Mouse (Mus musculus): ENCODE results near the gene Entpd6.

Entpd6 gene

DNA sequence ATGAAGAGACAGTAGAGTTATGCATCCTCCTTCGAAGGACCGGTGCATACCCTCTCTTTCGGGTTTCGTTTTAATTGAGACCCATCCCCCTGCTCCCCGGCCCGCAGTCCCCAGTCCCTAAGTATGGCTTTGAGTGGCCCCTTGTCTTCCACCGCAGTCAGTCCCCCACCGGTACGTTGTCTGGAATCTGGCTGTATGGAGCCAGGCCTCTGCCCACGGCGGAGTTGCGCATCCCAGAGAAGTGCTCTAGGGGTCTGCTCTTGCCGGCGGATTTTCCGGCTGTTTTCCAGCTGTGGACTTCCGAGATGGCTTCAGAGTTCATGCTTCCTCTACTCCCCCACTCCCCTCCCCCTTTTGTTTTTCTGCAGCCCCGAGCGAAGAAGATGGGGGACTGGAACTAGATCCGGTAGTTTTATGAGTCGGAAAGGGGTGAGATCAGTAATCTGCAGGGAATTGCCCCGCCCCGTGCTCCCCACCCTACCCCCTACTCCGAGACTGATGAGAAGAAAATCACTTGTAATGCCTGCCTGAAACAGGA is 38.5 kb downstream of the Entpd6 start:
- DNase-seq: no peak

DNA sequence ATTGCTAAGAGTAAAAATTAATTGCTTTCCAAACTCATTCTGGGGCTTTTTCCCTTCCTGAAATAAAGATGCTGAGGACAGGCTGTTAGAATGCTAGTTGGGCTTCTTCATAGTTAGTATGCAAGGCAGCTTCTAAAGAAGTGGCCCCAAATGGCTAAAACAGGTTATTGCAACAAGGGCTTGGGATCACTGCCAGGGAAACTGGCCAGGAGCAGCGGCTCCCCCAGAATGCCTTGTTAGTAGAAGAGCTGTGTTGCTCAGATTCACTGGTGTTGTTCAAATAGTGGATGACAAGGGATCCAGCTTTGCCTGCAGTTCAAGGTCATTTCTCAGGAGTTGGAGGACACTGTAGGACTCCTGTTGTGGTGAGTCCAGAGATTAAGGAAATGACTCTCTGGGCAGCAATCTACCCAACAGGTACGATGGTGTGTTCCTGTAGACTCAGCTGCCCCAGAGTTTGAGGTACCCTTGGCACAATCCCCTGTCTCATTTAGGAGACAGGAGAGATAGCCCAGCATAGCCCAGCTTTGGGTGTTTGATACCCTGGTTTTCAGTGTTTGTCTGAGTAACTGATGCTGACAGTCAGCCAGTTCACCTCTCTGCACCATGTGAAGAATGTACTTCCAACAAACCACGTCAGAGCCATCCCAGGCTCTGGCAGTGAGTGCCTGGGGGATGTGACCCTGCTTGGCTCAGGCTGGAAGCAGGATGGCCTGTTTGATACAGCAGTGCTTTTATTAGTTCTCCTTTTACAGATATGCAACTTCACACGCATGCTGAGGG is 40.1 kb downstream of the Entpd6 start:
- peak; percentile 74 for DNase-seq

DNA sequence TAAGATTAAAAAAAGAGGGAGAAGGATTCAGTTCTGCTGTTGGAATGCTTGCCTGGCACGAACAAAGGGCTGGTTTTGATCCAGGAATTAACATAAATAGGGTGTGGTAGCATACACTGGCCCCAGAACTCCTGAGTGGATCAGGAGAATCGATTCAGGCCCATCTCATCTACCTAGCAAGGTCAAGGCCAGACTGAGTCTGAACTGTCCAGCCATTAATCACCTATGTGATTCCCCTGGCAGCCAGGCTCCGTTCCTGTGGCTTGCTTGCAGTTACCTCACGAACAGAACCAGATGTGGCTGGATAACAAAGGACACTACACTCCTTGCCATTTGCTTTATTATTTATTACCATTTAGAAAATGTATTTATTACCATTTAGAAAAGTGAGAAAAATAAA is 44.5 kb downstream of the Entpd6 start:
- DNase-seq: no peak

DNA sequence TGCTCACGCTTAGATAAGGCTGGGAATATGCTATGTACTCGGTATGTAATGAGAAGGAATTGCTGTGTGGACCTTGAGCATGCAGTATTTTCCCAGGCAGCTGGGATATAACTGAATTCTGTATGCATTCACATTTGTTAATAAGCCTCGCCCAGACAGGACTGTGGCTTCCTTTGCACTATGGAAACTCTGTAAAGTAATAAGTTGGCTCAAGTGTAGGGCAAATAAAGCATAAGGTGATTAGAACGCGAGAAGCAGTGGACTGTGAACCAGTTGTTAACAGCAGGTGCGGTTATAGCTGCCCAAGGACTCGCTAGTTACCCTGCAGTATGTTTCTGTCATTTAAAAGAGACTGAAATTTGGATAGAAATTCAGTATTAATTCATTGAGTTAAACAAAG is 49.2 kb downstream of the Entpd6 start:
- no peak for DNase-seq

DNA sequence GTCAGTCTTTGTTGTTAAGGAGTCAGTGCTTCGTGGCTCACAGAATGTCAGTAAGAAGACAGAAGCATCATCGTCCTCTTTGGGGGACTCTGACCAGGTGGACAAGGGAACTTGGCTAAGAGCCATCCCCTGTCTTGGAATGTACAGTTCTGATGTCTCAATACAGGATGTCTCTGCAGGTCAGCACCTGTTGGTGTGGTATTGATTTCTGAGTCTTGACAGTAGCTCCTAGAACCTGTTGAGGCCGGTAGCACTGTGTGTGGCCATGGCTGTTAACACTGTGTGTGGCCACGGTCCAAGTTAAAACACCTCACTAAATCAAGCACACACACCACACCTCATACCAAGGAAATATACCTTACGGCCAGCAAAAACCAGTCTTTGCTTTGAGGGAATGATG is 51.8 kb downstream of the Entpd6 start:
- DNase-seq: no peak

DNA sequence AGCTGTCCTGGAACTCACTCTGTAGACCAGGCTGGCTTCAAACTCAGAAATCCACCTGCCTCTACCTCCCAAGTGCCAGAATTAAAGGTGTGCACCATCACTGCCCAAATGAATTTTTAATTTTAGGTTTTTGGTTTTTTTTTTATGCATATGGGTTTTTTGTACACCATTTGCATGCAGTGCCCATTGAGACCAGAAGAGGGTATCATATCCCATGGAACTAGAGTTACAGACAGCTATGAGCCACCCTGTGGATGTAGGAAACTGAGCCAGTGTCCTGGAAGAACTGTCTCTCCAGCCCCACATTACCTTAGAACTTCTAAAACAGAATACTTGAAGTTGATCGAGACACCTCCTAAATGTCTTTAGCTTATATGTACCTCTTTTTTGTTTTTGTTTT is 54.2 kb downstream of the Entpd6 start:
- DNase-seq: no peak

DNA sequence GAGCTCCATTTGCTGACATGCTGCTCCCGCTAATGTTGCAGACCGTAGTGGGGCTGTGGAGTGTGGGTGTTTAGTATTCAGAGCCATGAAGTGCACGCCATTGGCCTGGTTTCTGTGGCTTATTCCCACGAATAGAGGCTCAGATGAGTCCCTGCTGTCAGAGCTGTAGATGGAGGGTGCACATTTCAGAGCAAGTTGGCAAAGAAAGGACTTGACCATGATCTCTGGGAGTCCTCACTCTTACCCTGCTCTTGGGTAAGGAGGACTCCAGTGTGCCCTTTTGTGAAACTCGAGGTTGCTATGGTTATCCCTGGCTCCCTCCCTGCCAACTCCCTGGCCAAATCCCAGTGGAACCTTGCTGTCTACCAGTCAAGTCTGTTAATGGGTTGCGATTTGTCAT is 59.5 kb downstream of the Entpd6 start:
- DNase-seq: no peak

DNA sequence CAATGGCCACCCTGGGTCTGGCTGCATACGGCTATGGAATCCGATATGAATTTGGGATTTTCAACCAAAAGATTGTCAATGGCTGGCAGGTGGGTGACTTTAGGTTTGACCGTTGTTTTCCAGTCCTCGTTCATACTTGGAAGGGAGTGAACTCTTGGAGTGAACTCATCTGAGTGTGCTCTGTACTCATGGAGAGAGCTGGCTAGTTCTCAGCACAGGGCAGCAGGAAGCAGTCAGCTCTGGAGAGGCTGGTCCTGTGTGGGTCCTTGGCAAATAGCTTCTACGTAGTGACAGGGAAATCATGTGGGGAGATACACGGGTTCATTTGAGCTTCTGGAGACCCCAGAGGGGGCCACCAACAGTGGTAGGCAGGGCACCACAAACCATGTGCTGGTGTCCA is 60.0 kb downstream of the Entpd6 start:
- no peak for DNase-seq

DNA sequence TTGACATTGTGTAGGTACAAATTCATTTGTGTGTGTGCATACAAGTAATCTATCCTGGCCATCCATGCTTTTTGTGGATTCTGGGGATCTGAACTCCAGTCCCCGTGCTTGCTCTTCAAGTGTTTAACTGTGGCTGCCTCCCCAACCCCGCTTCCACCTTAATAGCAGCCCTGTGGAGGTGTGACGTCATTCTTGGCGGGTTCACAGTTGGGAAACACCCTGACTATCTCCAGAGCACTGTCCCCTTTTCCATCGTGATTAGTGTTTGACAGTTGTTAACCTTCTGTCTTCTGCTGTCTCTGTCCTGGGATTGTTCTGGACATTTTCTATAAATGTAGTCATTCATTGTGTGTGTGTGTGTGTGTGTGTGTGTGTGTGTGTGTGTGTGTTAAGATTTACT is 61.8 kb downstream of the Entpd6 start:
- no peak for DNase-seq

DNA sequence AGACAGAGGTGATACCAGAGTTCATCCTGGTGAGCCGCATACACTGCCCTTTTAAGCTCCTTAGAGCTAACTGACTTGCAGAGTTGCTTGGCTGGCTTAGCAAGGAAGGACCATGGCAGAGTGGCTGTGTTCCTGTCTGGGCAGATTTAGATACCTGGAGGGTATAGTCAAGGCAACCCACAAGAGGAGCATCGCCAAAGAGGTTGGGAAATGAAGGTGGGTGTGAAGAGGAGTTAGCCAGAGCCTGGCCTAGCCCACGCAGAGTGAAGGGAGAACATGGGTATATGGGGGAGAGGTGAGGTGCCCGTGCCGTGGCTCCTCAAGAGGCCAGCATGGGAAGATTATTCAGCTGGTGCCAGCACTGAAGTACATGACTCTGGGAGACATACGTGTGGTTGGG is 64.0 kb downstream of the Entpd6 start:
- no peak for DNase-seq

DNA sequence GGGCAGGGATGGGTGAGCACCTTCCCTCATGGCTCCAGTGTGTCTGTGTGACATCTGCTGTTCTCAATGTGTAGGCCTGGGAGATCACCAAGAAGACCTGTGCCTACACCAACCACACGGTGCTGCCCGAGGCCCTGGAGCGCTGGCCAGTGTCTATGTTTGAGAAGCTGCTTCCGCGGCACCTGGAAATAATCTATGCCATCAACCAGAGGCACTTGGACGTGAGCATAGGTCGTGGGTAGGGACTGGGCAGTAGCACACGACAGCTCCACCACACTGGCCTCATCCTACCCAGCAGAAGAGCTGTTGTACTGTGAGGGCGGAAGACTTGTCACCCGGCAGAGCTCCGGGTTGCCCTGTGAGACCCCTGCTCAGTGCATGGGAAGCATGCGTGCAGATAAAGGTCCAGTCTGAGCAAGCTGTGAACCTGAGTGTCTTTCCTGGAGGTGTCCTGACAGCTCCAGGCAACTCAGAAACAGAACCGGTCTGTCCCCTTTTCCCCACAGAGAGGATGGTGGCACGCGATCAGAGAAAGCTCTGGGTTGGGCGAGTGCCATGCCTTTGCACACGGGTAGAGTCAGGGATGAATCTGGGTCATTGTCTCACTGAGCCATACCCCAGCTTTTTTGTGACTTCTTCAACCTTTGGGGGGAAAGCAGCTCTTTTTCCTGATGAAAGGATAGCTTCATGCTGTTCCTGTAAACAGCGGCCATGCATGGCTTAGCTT is 68.0 kb downstream of the Entpd6 start:
- DNase-seq: no peak

DNA sequence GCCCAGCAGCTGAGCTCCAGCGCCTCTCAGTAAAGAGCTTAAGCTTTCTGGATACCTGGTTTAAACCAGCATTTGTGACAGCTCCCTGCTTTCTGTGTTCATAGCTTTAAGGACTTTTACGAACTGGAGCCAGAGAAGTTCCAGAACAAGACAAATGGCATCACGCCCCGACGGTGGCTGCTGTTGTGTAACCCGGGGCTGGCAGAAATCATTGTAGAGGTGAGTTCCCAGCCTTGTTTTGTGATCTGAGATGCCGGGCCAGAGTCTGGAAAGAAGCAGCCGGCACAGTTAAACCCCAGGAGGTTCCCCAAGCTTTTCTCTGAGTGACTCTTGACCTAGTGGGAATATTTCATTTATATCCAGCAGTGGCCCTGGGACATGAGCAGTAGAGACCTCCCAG is 69.9 kb downstream of the Entpd6 start:
- no peak for DNase-seq

DNA sequence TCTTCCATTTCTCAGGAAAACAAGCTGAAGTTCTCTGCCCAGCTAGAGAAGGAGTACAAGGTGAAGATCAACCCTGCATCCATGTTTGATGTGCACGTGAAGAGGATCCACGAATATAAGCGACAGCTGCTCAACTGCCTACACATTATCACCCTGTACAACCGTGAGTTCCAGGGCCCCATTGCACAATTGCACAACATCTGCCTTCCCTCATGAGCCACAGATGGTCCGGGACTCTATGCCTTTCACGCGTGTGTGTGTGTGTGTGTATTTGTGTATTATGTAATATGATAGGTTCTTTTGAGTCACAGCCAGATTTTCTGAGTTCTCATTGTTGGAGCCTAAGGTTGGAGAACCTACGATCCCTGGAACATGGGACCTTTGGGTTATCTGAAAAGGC is 71.9 kb downstream of the Entpd6 start:
- DNase-seq: no peak

All from kidney, adult 18-20 months (tissue).